Mouse (Mus musculus) thymus, adult 2 months (tissue): ENCODE data around the gene Brat1.

Experiments used
- CTCF ChIP-seq: fragments of 200-500 bp; IDR thresholded peaks from 2 replicates; pipeline ENCODE4 v1.5.1; 2012; ENCODE audit warnings: mild to moderate bottlenecking, control low read depth, low read length, moderate library complexity, borderline replicate concordance; ENCODE audit not compliant: control insufficient read depth, poor library complexity, insufficient read depth; ENCODE audit errors: extremely low read depth
- POLR2A ChIP-seq: fragments of 200-500 bp; IDR thresholded peaks from 2 replicates; pipeline ENCODE4 v1.6.1; 2012; ENCODE audit warnings: mild to moderate bottlenecking, low read length, control low read depth, moderate library complexity; ENCODE audit not compliant: control insufficient read depth, poor library complexity, insufficient read depth; ENCODE audit errors: extremely low read depth

DNA sequence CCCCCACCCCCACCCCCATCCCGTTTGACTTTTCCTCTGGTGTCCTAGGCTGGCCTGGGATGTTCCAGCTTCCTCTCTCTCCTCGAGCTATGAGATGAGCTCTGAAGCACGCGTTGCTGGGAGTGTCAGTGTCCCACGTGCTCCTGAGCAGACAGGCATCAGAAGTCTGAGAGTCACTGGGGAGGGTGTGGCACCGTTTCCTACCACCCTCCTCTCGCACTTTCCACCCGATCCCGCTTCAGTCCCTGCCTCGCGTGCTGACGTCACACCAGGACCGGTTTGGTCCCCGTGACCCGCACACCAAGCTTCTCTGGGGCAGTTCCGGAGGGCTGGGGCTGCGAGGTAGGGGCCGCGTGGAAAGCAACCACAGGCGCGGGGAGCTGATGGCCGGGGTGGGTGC lies 30.5 kb downstream of the Brat1 start:
- TF ChIP-seq POLR2A (no peak), CTCF (no peak)
